Mouse (Mus musculus): ENCODE results near the gene Cfap97d1. TPM values are rescaled to one million over a fixed set of nuclear protein-coding genes. Genes with fewer than 3 reads are reported as not detected.

Cfap97d1 gene
- total and polyA plus RNA-seq, 3 experiments, result not detected

- H3K9me3 ChIP-seq (replicated peaks; ENCODE audit: insufficient read depth, low read length), result no peaks in the 10 kb centered on the region
- H3K4me1 ChIP-seq (ENCODE audit: control insufficient read depth in 1 of 2, insufficient read depth in 2 of 2, low read length in 2 of 2), result no peaks in the 10 kb centered on the region
- no peak overlapping the region for H3K27ac ChIP-seq (ENCODE audit: control insufficient read depth, low read depth, low read length)
- no peak overlapping the region for H3K4me3 ChIP-seq (ENCODE audit: control insufficient read depth in 1 of 2, insufficient read depth in 1 of 2, low read depth in 2 of 2, low read length in 2 of 2)
- no peaks in the 10 kb centered on the region for H3K27me3 ChIP-seq (ENCODE audit: control insufficient read depth in 1 of 2, insufficient read depth in 2 of 2, low read length in 2 of 2)
- TF ChIP-seq ZC3H11A (IDR thresholded peaks at IDR 0.05; ENCODE audit: low read depth, low read length), result no peak
- TF ChIP-seq MAFK (IDR thresholded peaks at IDR 0.05; ENCODE audit: borderline replicate concordance, low read depth, low read length), result no peak
- H3K9ac ChIP-seq (ENCODE audit: control insufficient read depth, low read depth, low read length, poor library complexity, severe bottlenecking), result no peak overlapping the region
- no peaks in the 10 kb centered on the region for H3K36me3 ChIP-seq (ENCODE audit: control insufficient read depth in 1 of 2, insufficient read depth in 2 of 2, low read length in 2 of 2)
- DNase-seq (ENCODE audit: low read depth, low spot score), result no peak
- no peaks in the 10 kb centered on the region for H3K79me2 ChIP-seq (ENCODE audit: control insufficient read depth, insufficient read depth, low read length, poor library complexity)
These were observed 26.1 kb downstream of the Cfap97d1 start for GRCm38 (mm10) chr11:102010140-102010539.

- Histone ChIP-seq H3K36me3 (ENCODE audit: control insufficient read depth in 1 of 2, insufficient read depth in 2 of 2, low read length in 2 of 2) (no peaks in the 10 kb centered on the region), H3K9me3 (replicated peaks; ENCODE audit: insufficient read depth, low read length) (no peaks in the 10 kb centered on the region), H3K9ac (ENCODE audit: control insufficient read depth, low read depth, low read length, poor library complexity, severe bottlenecking) (no peak overlapping the region), H3K4me3 (ENCODE audit: control insufficient read depth in 1 of 2, insufficient read depth in 1 of 2, low read depth in 2 of 2, low read length in 2 of 2) (no peak overlapping the region), H3K79me2 (ENCODE audit: control insufficient read depth, insufficient read depth, low read length, poor library complexity) (no peaks in the 10 kb centered on the region), H3K4me1 (ENCODE audit: control insufficient read depth in 1 of 2, insufficient read depth in 2 of 2, low read length in 2 of 2) (no peaks in the 10 kb centered on the region), H3K27me3 (ENCODE audit: control insufficient read depth in 1 of 2, insufficient read depth in 2 of 2, low read length in 2 of 2) (no peaks in the 10 kb centered on the region), H3K27ac (ENCODE audit: control insufficient read depth, low read depth, low read length) (no peak overlapping the region)
- TF ChIP-seq TCF12 (IDR thresholded peaks at IDR 0.05; ENCODE audit: low read depth, low read length), result no peak
- no peak for TF ChIP-seq HCFC1 (IDR thresholded peaks at IDR 0.05; ENCODE audit: low read depth, low read length)
- DNase-seq (ENCODE audit: low read depth, low spot score), result no peak
These were observed 27.4 kb downstream of the Cfap97d1 start for GRCm38 (mm10) chr11:102011510-102011909.

- no peak for TF ChIP-seq USF1 (IDR thresholded peaks at IDR 0.05; ENCODE audit: low read depth, low read length)
- H3K79me2 ChIP-seq (ENCODE audit: control insufficient read depth, insufficient read depth, low read length, poor library complexity), result no peaks in the 10 kb centered on the region
- no peak overlapping the region for H3K9ac ChIP-seq (ENCODE audit: control insufficient read depth, low read depth, low read length, poor library complexity, severe bottlenecking)
- no peak overlapping the region for H3K27ac ChIP-seq (ENCODE audit: control insufficient read depth, low read depth, low read length)
- H3K36me3 ChIP-seq (ENCODE audit: control insufficient read depth in 1 of 2, insufficient read depth in 2 of 2, low read length in 2 of 2), result no peaks in the 10 kb centered on the region
- no peak for DNase-seq (ENCODE audit: low read depth, low spot score)
- H3K9me3 ChIP-seq (replicated peaks; ENCODE audit: insufficient read depth, low read length), result no peaks in the 10 kb centered on the region
- H3K4me3 ChIP-seq (ENCODE audit: control insufficient read depth in 1 of 2, insufficient read depth in 1 of 2, low read depth in 2 of 2, low read length in 2 of 2), result no peak overlapping the region
- H3K27me3 ChIP-seq (ENCODE audit: control insufficient read depth in 1 of 2, insufficient read depth in 2 of 2, low read length in 2 of 2), result no peaks in the 10 kb centered on the region
- H3K4me1 ChIP-seq (ENCODE audit: control insufficient read depth in 1 of 2, insufficient read depth in 2 of 2, low read length in 2 of 2), result no peaks in the 10 kb centered on the region
These were observed 29.1 kb downstream of the Cfap97d1 start for GRCm38 (mm10) chr11:102013201-102013600.

- Histone ChIP-seq H3K4me3 (ENCODE audit: control insufficient read depth in 1 of 2, insufficient read depth in 1 of 2, low read depth in 2 of 2, low read length in 2 of 2) (no peak overlapping the region), H3K79me2 (ENCODE audit: control insufficient read depth, insufficient read depth, low read length, poor library complexity) (no peaks in the 10 kb centered on the region), H3K9me3 (replicated peaks; ENCODE audit: insufficient read depth, low read length) (no peaks in the 10 kb centered on the region), H3K9ac (ENCODE audit: control insufficient read depth, low read depth, low read length, poor library complexity, severe bottlenecking) (no peak overlapping the region), H3K36me3 (ENCODE audit: control insufficient read depth in 1 of 2, insufficient read depth in 2 of 2, low read length in 2 of 2) (no peaks in the 10 kb centered on the region), H3K27me3 (ENCODE audit: control insufficient read depth in 1 of 2, insufficient read depth in 2 of 2, low read length in 2 of 2) (no peaks in the 10 kb centered on the region), H3K4me1 (ENCODE audit: control insufficient read depth in 1 of 2, insufficient read depth in 2 of 2, low read length in 2 of 2) (no peaks in the 10 kb centered on the region), H3K27ac (ENCODE audit: control insufficient read depth, low read depth, low read length) (no peak overlapping the region)
- no peak for DNase-seq (ENCODE audit: low read depth, low spot score)
- no peak for TF ChIP-seq POLR2A (IDR thresholded peaks at IDR 0.05; ENCODE audit: control insufficient read depth in 1 of 2, insufficient read depth in 1 of 2, low read depth in 1 of 2, low read length in 2 of 2, poor library complexity in 1 of 2)
- TF ChIP-seq MYC (IDR thresholded peaks at IDR 0.05; ENCODE audit: low read depth, low read length), result no peak
- TF ChIP-seq MXI1 (IDR thresholded peaks at IDR 0.05; ENCODE audit: low read depth, low read length), result no peak
- no peak for TF ChIP-seq ZKSCAN1 (IDR thresholded peaks at IDR 0.05; ENCODE audit: low read depth, low read length)
- no peak for TF ChIP-seq JUND (IDR thresholded peaks at IDR 0.05; ENCODE audit: low read depth, low read length)
These were observed 31.4 kb downstream of the Cfap97d1 start for GRCm38 (mm10) chr11:102015472-102015871.
